Mouse (Mus musculus) myocyte (in vitro differentiated cells): ENCODE measurements around the gene Trp63. TPM values are rescaled to one million over a fixed set of nuclear protein-coding genes. Genes with fewer than 3 reads are reported as not detected.
A peak's percentile ranks its signal among the peaks of the same experiment; 100 is the strongest.

Source experiments
- H3K27me3 ChIP-seq: one replicate; pipeline ENCODE4 v1.6.1; 2011; ENCODE audit not compliant: control insufficient read depth, insufficient read depth, insufficient read length
- H3K36me3 ChIP-seq: one replicate; pipeline ENCODE4 v1.6.1; 2011; ENCODE audit not compliant: control insufficient read depth, insufficient read depth
- H3K4me2 ChIP-seq: one replicate; pipeline ENCODE4 v1.6.1; 2011; ENCODE audit warnings: low read depth, control low read depth
- H3K4me3 ChIP-seq: one replicate; pipeline ENCODE4 v1.5.1; 2011; ENCODE audit warnings: mild to moderate bottlenecking, control low read depth, moderate library complexity
- H3K79me2 ChIP-seq: one replicate; pipeline ENCODE4 v1.6.1; 2011; ENCODE audit not compliant: control insufficient read depth, insufficient read depth
- H3ac ChIP-seq: one replicate; pipeline ENCODE4 v1.6.1; 2011; ENCODE audit not compliant: control insufficient read depth, insufficient read length
- CEBPB ChIP-seq: IDR thresholded peaks from 2 replicates; pipeline ENCODE4 v1.6.1; 2011; ENCODE audit warnings: mild to moderate bottlenecking, moderate library complexity; ENCODE audit not compliant: poor library complexity, insufficient read depth, severe bottlenecking
- E2F4 ChIP-seq: IDR thresholded peaks from one replicate; pipeline ENCODE4 v1.6.1; 2011; ENCODE audit warnings: mild to moderate bottlenecking, control low read depth, moderate library complexity; ENCODE audit not compliant: insufficient read depth
- MAX ChIP-seq: IDR thresholded peaks from one replicate; pipeline ENCODE4 v1.6.1; 2011; ENCODE audit warnings: low read depth, mild to moderate bottlenecking, control low read depth
- MYOD1 ChIP-seq, 3 experiments: IDR thresholded peaks; one replicate each; pipeline ENCODE4 v1.6.1; 2011; ENCODE audit warnings: control low read depth in 2 of 3, low read depth in 2 of 3, mild to moderate bottlenecking in 2 of 3, moderate library complexity in 1 of 3; ENCODE audit not compliant: insufficient read length in 2 of 3, control insufficient read depth in 1 of 3
- MYOG ChIP-seq, 3 experiments: IDR thresholded peaks; one replicate each; pipeline ENCODE4 v1.6.1; 2011; ENCODE audit warnings: control low read depth in 2 of 3, low read depth in 2 of 3, mild to moderate bottlenecking in 2 of 3; ENCODE audit not compliant: insufficient read length in 2 of 3, control insufficient read depth in 1 of 3, insufficient read depth in 1 of 3
- POLR2A ChIP-seq: IDR thresholded peaks from one replicate; pipeline ENCODE4 v1.6.1; 2011; ENCODE audit warnings: low read depth, mild to moderate bottlenecking, control low read depth, moderate library complexity; ENCODE audit not compliant: insufficient read length
- POLR2AphosphoS2 ChIP-seq: IDR thresholded peaks from one replicate; pipeline ENCODE4 v1.6.1; 2011; ENCODE audit warnings: low read depth, control low read depth; ENCODE audit not compliant: insufficient read length
- REST ChIP-seq: IDR thresholded peaks from one replicate; pipeline ENCODE4 v1.6.1; 2011; ENCODE audit warnings: mild to moderate bottlenecking, control low read depth, moderate library complexity; ENCODE audit not compliant: insufficient read depth, insufficient read length
- SRF ChIP-seq: IDR thresholded peaks from one replicate; pipeline ENCODE4 v1.6.1; 2011; ENCODE audit warnings: low read depth; ENCODE audit not compliant: control insufficient read depth, insufficient read length
- TCF12 ChIP-seq: IDR thresholded peaks from one replicate; pipeline ENCODE4 v1.6.1; 2011; ENCODE audit warnings: mild to moderate bottlenecking, control low read depth; ENCODE audit not compliant: poor library complexity, insufficient read depth, severe bottlenecking
- TCF3 ChIP-seq: IDR thresholded peaks from one replicate; pipeline ENCODE4 v1.6.1; 2011; ENCODE audit warnings: low read depth, control low read depth; ENCODE audit not compliant: insufficient read length
- USF1 ChIP-seq: IDR thresholded peaks from one replicate; pipeline ENCODE4 v1.6.1; 2011; ENCODE audit warnings: low read depth, mild to moderate bottlenecking, control low read depth, moderate library complexity
- polyA plus RNA-seq: library from polyadenylated mRNA; unstranded; fragments of >200 nt; fragmentation: generic; extraction: Trizol; gene quantifications from one replicate; pipeline ENCODE4 v1.2.1, GENCODE M21; 2012; ENCODE audit warnings: missing spikeins

The Trp63 gene
- polyA plus RNA-seq, 1 experiment: 11.9 TPM

DNA sequence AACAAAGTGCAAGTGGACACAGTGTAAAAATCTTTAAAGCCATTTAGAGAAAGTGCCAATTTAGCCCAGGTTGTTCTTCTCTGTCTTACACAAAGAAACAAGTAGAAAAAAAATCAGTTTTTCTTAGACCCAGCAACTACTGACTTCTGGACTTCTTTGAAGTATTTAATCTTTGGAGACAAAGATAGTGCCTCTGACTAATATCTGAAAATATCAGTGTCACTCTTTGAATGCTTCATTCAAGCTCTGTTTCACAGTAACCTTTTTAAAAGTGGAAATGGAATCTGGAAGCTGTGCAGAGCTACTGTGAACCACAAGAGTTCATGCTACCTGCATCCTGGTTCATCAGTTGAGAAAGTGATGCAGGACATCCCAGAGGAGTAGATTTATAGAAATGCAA is 22.7 kb downstream of the Trp63 start:
- H3K4me3 ChIP-seq: no peak overlapping the region
- no peaks in the 10 kb centered on the region for H3K79me2 ChIP-seq
- H3K27me3 ChIP-seq: no peaks in the 10 kb centered on the region
- TF ChIP-seq USF1: no peak
- TF ChIP-seq CEBPB: no peak
- no peak for TF ChIP-seq MAX
- TF ChIP-seq SRF: no peak
- TF ChIP-seq E2F4: no peak
- no peak for TF ChIP-seq POLR2A
- TF ChIP-seq POLR2AphosphoS2: no peak
- no peak for TF ChIP-seq REST
- TF ChIP-seq TCF12: no peak
- no peak for TF ChIP-seq MYOD1 (IDR thresholded peaks at IDR 0.05; ENCODE audit: control insufficient read depth in 1 of 3, insufficient read length in 2 of 3, low read depth in 2 of 3)
- no peak for TF ChIP-seq MYOG (IDR thresholded peaks at IDR 0.05; ENCODE audit: control insufficient read depth in 1 of 3, insufficient read depth in 1 of 3, insufficient read length in 2 of 3, low read depth in 2 of 3)
- TF ChIP-seq TCF3: no peak
- H3ac ChIP-seq: no peak overlapping the region
- H3K36me3 ChIP-seq: no peaks in the 10 kb centered on the region
- H3K4me2 ChIP-seq: no peak overlapping the region

DNA sequence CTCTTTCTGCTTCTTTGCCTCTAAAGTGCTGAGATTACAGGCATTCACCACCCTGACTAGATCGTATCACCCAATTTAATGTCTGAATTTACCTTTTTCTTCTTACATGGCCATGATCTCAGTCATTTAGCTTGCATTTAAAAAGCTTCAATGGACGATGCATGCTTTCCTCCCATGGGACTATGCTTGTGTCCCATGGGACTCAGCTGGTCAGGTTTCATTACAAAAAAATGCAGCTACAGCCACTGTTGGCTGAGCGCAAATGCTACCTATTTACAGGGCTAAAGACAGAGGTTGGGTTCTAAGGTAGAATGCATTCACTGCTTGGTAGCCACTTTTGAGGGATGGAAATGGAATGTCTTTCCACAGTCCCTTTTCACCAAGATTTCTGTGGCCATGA is 32.2 kb downstream of the Trp63 start:
- no peak for TF ChIP-seq POLR2A
- no peak for TF ChIP-seq TCF3
- no peak for TF ChIP-seq REST
- TF ChIP-seq MYOG (IDR thresholded peaks at IDR 0.05; ENCODE audit: control insufficient read depth in 1 of 3, insufficient read depth in 1 of 3, insufficient read length in 2 of 3, low read depth in 2 of 3): no peak
- TF ChIP-seq CEBPB: no peak
- TF ChIP-seq TCF12: no peak
- no peak for TF ChIP-seq POLR2AphosphoS2
- no peak for TF ChIP-seq SRF
- TF ChIP-seq MYOD1 (IDR thresholded peaks at IDR 0.05; ENCODE audit: control insufficient read depth in 1 of 3, insufficient read length in 2 of 3, low read depth in 2 of 3): no peak
- no peak for TF ChIP-seq E2F4
- TF ChIP-seq USF1: no peak
- Histone ChIP-seq H3ac (no peak overlapping the region), H3K4me3 (no peak overlapping the region), H3K4me2 (no peak overlapping the region), H3K36me3 (no peaks in the 10 kb centered on the region), H3K27me3 (no peaks in the 10 kb centered on the region), H3K79me2 (no peaks in the 10 kb centered on the region)

DNA sequence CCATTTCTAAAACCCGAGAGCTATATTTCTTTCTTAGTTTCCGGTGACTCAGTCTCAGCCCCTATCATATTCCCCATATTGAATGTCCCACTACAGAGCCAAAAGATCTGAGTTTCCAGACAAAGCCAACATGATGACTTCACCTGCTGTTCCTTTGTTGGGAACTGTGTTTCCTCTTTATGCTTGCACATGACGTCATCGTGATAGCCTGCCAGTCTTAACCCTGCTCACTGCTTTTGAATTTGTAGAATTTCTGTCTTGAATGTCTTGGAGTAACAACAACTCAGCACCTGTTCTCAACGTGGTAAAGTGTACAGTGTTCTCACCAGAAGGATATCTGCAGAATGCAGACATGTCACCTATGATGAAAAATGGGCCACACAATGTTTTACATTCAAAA is 39.6 kb downstream of the Trp63 start:
- Histone ChIP-seq H3K4me2 (peak overlapping the region; percentile 22), H3K79me2 (no peaks in the 10 kb centered on the region), H3ac (no peak overlapping the region), H3K36me3 (no peaks in the 10 kb centered on the region), H3K27me3 (no peaks in the 10 kb centered on the region), H3K4me3 (no peak overlapping the region)
- no peak for TF ChIP-seq TCF12
- no peak for TF ChIP-seq USF1
- TF ChIP-seq E2F4: no peak
- TF ChIP-seq MYOD1 (IDR thresholded peaks at IDR 0.05; ENCODE audit: control insufficient read depth in 1 of 3, insufficient read length in 2 of 3, low read depth in 2 of 3): peak in 2 of 3 experiments; percentile 67 to 68
- TF ChIP-seq SRF: no peak
- TF ChIP-seq MYOG (IDR thresholded peaks at IDR 0.05; ENCODE audit: control insufficient read depth in 1 of 3, insufficient read depth in 1 of 3, insufficient read length in 2 of 3, low read depth in 2 of 3): peak in 1 of 3 experiments; percentile 8
- no peak for TF ChIP-seq TCF3
- TF ChIP-seq POLR2AphosphoS2: no peak
- no peak; the same call in 1 of the 2 replicates for TF ChIP-seq CEBPB
- TF ChIP-seq MAX: no peak
- no peak for TF ChIP-seq REST
- no peak for TF ChIP-seq POLR2A

- H3K79me2 ChIP-seq: no peaks in the 10 kb centered on the region
- no peak overlapping the region for H3K4me2 ChIP-seq
- H3K36me3 ChIP-seq: no peaks in the 10 kb centered on the region
- no peak overlapping the region for H3ac ChIP-seq
- TF ChIP-seq USF1 (no peak), MAX (no peak), REST (no peak), MYOG (IDR thresholded peaks at IDR 0.05; ENCODE audit: control insufficient read depth in 1 of 3, insufficient read depth in 1 of 3, insufficient read length in 2 of 3, low read depth in 2 of 3) (no peak), POLR2AphosphoS2 (no peak), TCF3 (no peak), CEBPB (no peak), SRF (no peak), MYOD1 (IDR thresholded peaks at IDR 0.05; ENCODE audit: control insufficient read depth in 1 of 3, insufficient read length in 2 of 3, low read depth in 2 of 3) (no peak), POLR2A (no peak), TCF12 (no peak), E2F4 (no peak)
- H3K27me3 ChIP-seq: no peaks in the 10 kb centered on the region
- H3K4me3 ChIP-seq: no peak overlapping the region
Observed at GRCm38 (mm10) chr16:25727001-25727400, 43.4 kb downstream of the Trp63 start.
